Mouse (Mus musculus) kidney, adult 2 months (tissue): ENCODE data around the gene Rhot2. TPM values are rescaled to one million over a fixed set of nuclear protein-coding genes. Genes with fewer than 3 reads are reported as not detected.
"Not testable (repeated sequence)": the region's sequence is repeated elsewhere in the genome, so short reads cannot be mapped to it uniquely, and the experiment has no call there.

Experiments
- DNase-seq: peaks from one replicate; pipeline ENCODE4 v3.0.0; 2021
- H3K27ac ChIP-seq: fragments of 200-500 bp; 2 replicates; pipeline ENCODE4 v1.5.1; 2012; ENCODE audit warnings: low read depth, low read length, control low read depth, inconsistent platforms; ENCODE audit not compliant: insufficient read depth
- H3K27me3 ChIP-seq: fragments of 200-500 bp; replicated peaks from 2 replicates; pipeline ENCODE4 v1.6.1; 2012; ENCODE audit warnings: mild to moderate bottlenecking, moderate library complexity, low read length, inconsistent platforms; ENCODE audit not compliant: control insufficient read depth, insufficient read depth
- H3K36me3 ChIP-seq: fragments of 200-500 bp; 2 replicates; pipeline ENCODE4 v1.6.1; 2012; ENCODE audit warnings: mild to moderate bottlenecking, moderate library complexity, low read length, inconsistent platforms; ENCODE audit not compliant: control insufficient read depth, insufficient read depth
- H3K4me1 ChIP-seq: fragments of 200-500 bp; 2 replicates; pipeline ENCODE4 v1.6.1; 2011; ENCODE audit warnings: low read length; ENCODE audit not compliant: control insufficient read depth, insufficient read depth
- H3K4me3 ChIP-seq: fragments of 200-500 bp; 2 replicates; pipeline ENCODE4 v1.5.1; 2011; ENCODE audit warnings: mild to moderate bottlenecking, low read depth, low read length, control low read depth; ENCODE audit not compliant: insufficient read depth
- CTCF ChIP-seq: fragments of 200-500 bp; conservative IDR thresholded peaks from 2 replicates; pipeline ENCODE4 v1.5.1; 2011; ENCODE audit warnings: low read depth, mild to moderate bottlenecking, control low read depth, low read length, moderate library complexity, mixed read lengths; ENCODE audit not compliant: insufficient read depth, insufficient read length
- POLR2A ChIP-seq: fragments of 200-500 bp; IDR thresholded peaks from one replicate; pipeline ENCODE4 v1.6.1; 2011; ENCODE audit warnings: low read depth, low read length, control low read depth
- WGBS: fragments of 180-500 bp; shearing (Covaris S2); methylation state at CpG from one replicate; pipeline ENCODE4 v1.1.7; 2018; 5-methylcytosine and 5-hydroxymethylcytosine counted together
- polyA plus RNA-seq: library from polyadenylated mRNA; depleted of rRNA; stranded (reverse); fragments of >200 nt; gene quantifications from 2 replicates; pipeline ENCODE4 v1.2.3, GENCODE M21; 2012

Rhot2 gene
- polyA plus RNA-seq, 1 experiment, result 133 TPM

DNA sequence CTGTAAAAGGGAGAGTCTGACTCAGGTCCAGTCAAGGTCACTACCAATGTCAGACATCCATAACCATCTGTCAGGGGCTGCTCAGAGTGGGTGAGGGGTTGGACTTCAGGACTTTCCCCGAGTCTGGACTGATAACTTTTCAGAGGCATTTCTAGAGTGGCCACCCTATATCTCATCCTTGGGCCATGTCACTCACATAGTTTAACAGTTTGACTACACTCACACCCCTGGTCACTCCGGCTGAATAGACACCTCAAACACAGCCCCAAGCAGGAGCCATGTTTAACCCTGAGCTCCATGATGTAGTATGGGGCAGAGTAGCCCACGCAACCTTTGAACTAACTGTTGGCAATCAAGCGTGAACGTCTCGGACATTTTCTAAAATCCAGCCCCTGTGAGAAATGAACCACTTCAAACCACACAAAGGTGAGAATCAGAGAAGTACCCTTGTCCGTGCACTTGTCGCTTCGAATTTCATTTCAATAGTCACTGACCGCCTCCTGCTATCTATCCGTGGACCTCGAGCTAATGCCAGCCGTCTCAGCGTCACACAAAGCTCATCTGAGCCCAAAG lies 29.6 kb upstream of the Rhot2 start:
- DNase-seq, result peak; percentile 78
- Histone ChIP-seq H3K36me3 (no peaks in the 10 kb centered on the region), H3K27me3 (no peaks in the 10 kb centered on the region), H3K27ac (peak overlapping the region; percentile 91), H3K4me1 (peaks cover 36% of the 10 kb centered on the region; the same call in 1 of the 2 replicates), H3K4me3 (peak overlapping the region; percentile 99)
- no peak for TF ChIP-seq POLR2A
- no peak for TF ChIP-seq CTCF
- WGBS, result 13% methylated on average over 14 of the region's 14 CpGs

DNA sequence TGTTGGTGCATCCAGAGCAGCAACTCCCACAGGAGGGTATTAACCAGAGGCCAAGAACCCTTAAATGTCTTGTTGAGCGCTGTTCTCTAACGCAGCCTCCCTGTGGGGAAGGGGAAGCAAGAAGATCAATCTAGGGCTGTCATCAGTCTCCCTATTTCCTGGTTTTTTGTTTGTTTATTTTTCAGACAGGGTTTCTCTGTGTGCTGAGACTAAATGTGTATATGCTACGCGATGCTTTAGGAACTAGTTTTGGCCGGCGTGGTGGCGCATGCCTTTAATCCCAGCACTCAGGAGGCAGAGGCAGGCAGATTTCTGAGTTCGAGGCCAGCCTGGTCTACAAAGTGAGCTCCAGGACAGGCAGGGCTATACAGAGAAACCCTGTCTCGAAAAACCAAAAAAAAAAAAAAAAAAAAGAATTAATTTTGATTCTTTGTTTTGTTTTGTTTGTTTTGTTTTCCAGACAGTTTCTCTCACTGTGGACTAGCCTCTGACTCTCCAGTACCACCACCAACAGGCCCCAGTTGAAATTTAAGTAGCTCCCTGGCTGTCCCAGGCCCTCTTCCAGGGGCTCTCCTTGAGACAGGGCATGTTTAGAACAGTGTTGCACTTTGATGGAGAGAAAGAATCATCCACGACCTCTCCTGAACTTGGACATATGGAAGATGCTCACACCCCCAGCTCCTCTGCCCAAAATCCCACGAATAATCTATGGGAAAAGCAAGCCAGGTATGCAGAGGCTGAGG lies 28.9 kb upstream of the Rhot2 start:
- WGBS, result 77% methylated on average over 11 of the region's 11 CpGs
- no peak overlapping the region for H3K4me3 ChIP-seq
- no peaks in the 10 kb centered on the region for H3K27me3 ChIP-seq
- H3K27ac ChIP-seq, result peak overlapping the region; percentile 91
- H3K36me3 ChIP-seq, result no peaks in the 10 kb centered on the region
- H3K4me1 ChIP-seq, result peaks cover 38% of the 10 kb centered on the region; the same call in 1 of the 2 replicates
- DNase-seq, result no peak
- TF ChIP-seq POLR2A (no peak), CTCF (no peak)

DNA sequence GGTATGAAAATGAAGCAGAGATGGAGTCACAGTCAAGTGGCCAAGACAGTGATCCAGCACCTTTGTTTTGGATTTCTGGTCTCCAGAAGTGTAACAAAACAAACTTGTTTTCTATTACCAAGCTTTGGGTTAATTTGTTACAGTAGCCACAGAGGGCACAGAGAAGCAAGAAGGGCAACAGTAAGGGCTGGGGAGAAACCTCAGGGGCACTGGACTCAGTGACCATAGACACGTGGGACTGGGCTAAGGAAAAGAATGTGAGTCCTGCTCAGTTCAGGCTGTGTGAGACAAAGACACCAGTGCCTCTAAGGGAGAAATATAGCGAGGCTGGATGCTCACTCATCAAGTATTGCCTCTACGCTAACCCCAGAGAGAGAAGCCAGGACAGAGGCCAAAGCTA lies 28.0 kb upstream of the Rhot2 start:
- Histone ChIP-seq H3K27me3 (no peaks in the 10 kb centered on the region), H3K4me1 (peaks cover 37% of the 10 kb centered on the region; the same call in 1 of the 2 replicates), H3K4me3 (no peak overlapping the region), H3K27ac (peak overlapping the region; percentile 91), H3K36me3 (no peaks in the 10 kb centered on the region)
- no peak for TF ChIP-seq POLR2A
- no peak for TF ChIP-seq CTCF
- 54% methylated on average over 3 of the region's 3 CpGs for WGBS
- peak; percentile 84 for DNase-seq

DNA sequence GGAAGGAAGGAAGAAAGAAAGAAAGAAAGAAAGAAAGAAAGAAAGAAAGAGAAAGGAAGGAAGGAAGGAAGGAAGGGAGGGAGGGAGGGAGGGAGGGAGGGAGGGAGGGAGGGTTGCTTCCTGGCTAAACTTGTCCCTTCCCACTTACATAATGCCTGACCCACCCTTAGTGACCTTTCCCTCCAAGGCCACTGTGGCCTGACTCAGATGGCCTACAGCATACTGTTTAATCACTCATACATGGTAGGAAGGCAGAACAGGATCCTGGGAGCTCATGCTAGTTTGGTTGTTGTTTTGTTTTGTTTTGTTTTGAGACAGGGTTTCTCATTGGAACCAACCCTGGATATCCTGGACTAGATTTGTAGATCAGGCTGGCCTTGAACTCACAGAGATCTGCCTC lies 26.9 kb upstream of the Rhot2 start:
- not testable (repeated sequence) for H3K4me3 ChIP-seq, H3K27me3 ChIP-seq, H3K36me3 ChIP-seq
- Histone ChIP-seq H3K4me1 (peaks cover 29% of the 10 kb centered on the region; the same call in 1 of the 2 replicates), H3K27ac (peak overlapping the region; percentile 91)
- DNase-seq, result peak; percentile 45

DNA sequence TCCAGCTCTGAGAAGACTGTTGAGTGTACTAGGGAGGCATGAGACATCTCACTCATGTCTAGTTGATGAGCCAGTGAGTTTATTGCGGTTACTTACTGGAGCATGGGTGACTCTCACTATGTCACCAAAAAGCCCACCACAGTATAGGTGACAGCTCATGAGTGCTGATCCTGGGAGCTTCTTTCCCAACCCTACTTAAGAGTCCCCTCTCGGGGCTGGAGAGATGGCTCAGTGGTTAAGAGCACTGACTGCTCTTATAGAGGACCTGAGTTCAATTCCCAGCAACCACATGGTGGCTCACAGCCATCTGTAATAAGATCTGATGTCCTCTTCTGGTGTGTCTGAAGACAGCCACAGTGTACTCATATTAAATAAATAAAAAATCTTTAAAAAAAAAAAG lies 25.3 kb upstream of the Rhot2 start:
- H3K27ac ChIP-seq, result no peak overlapping the region
- H3K4me3 ChIP-seq, result no peak overlapping the region
- TF ChIP-seq POLR2A, result no peak
- no peak for TF ChIP-seq CTCF
- 85% methylated on average over 2 of the region's 2 CpGs for WGBS
- no peak for DNase-seq
- H3K4me1 ChIP-seq, result peaks cover 21% of the 10 kb centered on the region; the same call in 1 of the 2 replicates
- no peaks in the 10 kb centered on the region for H3K36me3 ChIP-seq
- no peaks in the 10 kb centered on the region for H3K27me3 ChIP-seq

DNA sequence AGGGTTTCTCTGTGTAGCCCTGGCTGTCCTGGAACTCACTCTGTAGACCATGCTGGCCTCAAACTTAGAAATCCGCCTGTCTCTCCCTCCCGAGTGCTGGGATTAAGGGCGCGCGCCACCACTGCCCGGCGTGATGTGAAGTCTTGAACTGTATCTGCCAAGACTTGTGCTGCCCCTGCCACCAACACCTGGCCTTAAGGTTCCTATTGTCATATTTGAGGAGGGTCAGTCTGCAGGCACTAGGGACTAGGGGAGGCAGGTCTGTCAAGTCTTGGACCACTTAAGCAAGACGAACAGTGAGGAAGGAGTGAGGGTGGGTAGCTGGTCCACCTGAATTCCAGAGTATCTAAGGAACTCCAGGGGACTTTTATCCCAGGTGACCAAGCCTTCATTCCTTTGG lies 24.8 kb upstream of the Rhot2 start:
- WGBS, result 88% methylated on average over 8 of the region's 8 CpGs
- no peak for TF ChIP-seq CTCF
- no peak for TF ChIP-seq POLR2A

DNA sequence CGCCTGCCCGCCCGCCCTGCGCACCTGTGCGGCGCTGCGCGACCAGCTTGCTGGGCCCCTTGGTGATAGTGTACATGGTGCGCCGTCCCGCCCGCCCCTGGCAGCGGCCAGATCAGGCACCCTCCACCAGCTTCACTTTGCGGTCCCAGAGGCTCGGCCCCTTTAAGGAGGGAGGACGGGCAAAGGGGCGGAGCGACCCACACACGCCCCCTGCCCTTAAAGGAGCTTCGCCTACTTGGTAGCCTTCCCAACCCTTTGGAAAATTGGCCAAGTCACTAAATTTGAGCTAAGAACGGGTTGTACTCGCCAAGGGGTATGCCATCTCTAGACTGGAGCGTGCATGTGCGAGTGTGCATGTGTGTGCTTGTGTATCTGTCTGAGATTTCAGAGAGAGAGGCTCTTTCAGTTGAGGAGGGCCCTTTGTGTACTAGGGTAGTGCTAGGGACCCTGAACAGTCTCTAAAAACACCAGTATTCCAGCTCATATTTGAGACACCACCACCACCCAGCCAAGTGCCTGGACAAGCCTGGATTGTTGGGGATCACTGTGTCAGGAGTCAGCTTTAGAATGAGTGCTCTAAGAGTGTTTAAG lies 24.0 kb upstream of the Rhot2 start, which contains the start of gene Mcrip2:
Gene Mcrip2, minus strand, starts transcription at position 164 of the 591 bp plus-strand sequence.
- no peaks in the 10 kb centered on the region for H3K27me3 ChIP-seq
- peak within 1 kb of the TSS; percentile 88 for H3K27ac ChIP-seq
- H3K4me1 ChIP-seq, result peaks cover 18% of the 10 kb centered on the region; the same call in 1 of the 2 replicates
- TF ChIP-seq CTCF, result no peak
- TF ChIP-seq POLR2A, result peak; percentile 78
- H3K36me3 ChIP-seq, result no peaks in the 10 kb centered on the region
- WGBS, result under 1% methylated on average over 24 of the region's 24 CpGs
- peak within 1 kb of the TSS; percentile 87 for H3K4me3 ChIP-seq
- DNase-seq, result peak; percentile 94

More for the DNA sequence above, 24.8 kb upstream of the Rhot2 start:
- no peaks in the 10 kb centered on the region for H3K36me3 ChIP-seq
- no peak for DNase-seq
- H3K27me3 ChIP-seq, result no peaks in the 10 kb centered on the region
- H3K27ac ChIP-seq, result no peak overlapping the region
- peaks cover 23% of the 10 kb centered on the region; the same call in 1 of the 2 replicates for H3K4me1 ChIP-seq
- no peak overlapping the region for H3K4me3 ChIP-seq
